Mouse (Mus musculus) kidney, postnatal 25 days (tissue): ENCODE measurements around the gene Clec16a.

Experiments
- DNase-seq, 2 experiments: peaks; one replicate each; pipeline ENCODE4 v3.0.0; 2021; ENCODE audit warnings: mixed read lengths in 2 of 2

Gene Clec16a

GRCm38 (mm10) chr16:10768821-10769220 lies 223.7 kb downstream of the Clec16a start:
- peak in 1 of 2 experiments; percentile 49 for DNase-seq

DNA sequence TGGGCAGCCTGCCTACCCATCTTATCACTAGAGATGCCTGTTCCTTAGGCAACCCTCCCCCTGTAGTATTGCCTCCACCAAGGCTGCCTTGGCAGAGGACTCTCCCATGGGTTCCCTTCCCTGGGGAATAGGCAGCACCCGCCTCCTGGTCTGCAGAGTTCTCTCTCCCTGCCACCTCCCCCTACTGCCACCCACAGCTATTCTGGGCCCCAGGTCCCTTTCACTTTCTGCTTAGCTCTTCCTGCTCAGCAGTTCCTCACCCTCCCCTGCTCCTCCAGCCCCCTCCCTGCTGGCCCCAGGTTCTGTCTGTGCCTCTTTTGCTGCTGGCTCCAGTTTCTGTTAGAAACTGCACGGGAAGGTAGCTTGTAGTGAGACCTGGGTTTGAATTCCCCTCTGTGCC lies 224.5 kb downstream of the Clec16a start:
- DNase-seq: no peak

- no peak for DNase-seq
Observed at GRCm38 (mm10) chr16:10770531-10771325, 225.6 kb downstream of the Clec16a start.

GRCm38 (mm10) chr16:10771769-10772510 lies 226.8 kb downstream of the Clec16a start:
- DNase-seq: no peak

- DNase-seq: no peak
Observed at GRCm38 (mm10) chr16:10773543-10773942, 228.4 kb downstream of the Clec16a start.

DNA sequence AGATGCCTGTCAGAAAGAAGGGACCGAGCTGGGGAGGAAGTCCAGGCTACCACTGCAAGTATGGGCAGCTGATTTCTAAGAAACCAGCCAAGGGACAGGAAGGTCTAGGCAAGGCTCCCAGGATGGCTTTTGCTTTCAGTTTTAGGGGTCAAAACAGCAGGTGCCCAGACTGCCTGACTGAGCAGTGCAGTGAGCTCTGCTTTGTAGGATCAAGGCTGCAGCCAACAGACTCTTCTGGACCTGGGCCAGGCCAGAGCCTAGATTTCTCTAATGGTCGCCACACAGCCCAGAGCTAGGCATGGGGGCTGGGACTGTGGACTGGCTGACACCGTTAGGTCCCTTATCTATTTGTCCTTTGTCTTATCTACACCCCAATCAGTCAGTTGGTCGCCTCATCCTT lies 229.6 kb downstream of the Clec16a start:
- DNase-seq: no peak

DNA sequence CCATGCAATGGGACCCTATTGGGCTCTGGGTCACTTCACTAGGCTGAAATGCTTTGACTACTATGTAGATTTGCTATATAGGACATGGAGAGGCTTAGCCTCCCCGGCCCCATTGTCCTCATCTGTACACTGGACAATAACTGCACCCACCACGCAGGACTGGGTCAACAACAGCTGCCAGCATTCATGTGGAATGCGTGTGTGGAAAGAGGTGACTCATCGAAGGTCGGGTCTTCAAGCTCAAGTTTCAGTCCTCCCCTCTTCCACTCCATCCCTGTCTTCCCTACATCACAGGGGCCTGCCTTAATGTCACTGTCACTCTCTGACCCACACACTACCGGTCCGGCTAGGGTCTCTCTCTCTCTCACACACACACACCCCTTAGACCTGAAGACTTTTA lies 231.2 kb downstream of the Clec16a start:
- DNase-seq: no peak

GRCm38 (mm10) chr16:10777579-10778160 lies 232.5 kb downstream of the Clec16a start:
- no peak for DNase-seq

DNA sequence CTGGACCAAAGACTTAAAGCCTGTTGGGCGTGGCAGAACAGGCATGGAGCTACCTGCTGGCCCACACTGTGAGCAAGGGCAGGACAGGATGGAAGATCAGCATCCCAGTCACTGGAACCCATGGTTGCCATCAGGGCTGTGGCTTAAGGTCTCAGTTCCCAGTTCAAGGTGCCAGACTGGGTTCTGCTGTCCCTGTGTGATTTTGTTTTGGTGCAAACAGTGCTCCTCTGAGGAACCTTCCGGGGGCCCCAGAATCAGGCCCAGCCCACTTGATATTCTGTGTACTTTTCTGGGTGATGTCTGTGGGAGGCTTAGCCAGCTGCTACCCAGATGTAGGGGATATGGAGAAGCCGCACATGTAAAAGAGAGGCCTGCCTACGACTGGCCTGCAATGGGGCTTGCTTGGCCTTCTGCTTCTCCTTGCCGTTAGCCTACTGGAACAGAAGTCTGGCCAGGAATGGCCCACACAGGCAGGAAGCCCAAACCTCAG lies 235.5 kb downstream of the Clec16a start:
- no peak for DNase-seq

- no peak for DNase-seq
Observed at GRCm38 (mm10) chr16:10781862-10782371, 236.8 kb downstream of the Clec16a start.

DNA sequence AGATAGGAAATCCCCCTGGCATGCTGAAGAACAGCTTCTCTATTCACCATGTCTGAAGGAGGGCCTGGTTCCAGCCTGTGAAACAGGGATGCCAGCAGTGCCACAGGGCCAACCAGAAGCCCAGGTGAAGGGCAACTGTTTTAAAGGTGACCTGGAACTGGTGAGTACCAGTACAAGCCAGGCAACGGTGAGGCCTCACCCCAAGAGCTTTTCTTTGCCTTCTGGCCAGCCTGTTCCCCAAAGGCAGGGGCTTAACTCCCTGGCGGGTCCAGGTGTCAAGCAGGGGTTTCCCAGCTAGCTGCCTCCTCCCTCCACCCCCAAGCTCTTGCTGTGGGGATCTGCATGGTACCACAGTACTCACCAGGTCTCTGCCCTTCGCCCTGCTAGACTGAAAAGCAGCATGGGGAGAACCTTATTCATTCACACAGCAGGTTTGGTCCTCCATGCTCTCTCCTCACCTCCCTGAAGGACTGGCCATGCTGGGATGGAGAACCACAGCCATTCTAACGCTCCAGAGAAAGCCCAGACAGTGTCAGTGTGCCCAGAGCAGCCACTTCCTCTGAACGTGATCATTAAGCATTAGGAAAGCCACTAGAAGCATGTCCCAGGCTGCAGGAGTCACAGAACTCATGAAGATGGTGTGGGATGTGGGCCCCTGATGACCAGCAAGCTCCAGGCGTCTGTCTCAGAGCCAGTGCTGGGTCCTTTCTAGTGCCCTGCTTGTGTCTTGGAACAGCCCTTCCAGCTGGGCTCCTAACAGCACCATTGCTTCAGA lies 237.4 kb downstream of the Clec16a start:
- DNase-seq: peak in 1 of 2 experiments; percentile 26

DNA sequence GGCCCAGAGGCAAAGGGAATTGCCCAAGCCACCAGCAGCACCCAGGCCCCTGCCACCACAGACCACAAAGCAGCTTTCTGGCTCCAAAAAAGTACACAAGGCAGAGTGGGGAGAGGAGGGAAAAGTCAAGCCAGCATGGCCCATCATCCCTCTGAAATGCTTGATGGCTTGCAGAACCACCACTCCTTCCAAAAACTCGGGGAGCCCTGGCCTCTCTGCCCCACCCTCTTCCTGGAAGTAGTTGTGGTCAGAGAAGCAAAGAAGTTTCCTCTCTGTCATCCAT lies 238.0 kb downstream of the Clec16a start:
- DNase-seq: no peak

GRCm38 (mm10) chr16:10783451-10783850 lies 238.3 kb downstream of the Clec16a start:
- no peak for DNase-seq

DNA sequence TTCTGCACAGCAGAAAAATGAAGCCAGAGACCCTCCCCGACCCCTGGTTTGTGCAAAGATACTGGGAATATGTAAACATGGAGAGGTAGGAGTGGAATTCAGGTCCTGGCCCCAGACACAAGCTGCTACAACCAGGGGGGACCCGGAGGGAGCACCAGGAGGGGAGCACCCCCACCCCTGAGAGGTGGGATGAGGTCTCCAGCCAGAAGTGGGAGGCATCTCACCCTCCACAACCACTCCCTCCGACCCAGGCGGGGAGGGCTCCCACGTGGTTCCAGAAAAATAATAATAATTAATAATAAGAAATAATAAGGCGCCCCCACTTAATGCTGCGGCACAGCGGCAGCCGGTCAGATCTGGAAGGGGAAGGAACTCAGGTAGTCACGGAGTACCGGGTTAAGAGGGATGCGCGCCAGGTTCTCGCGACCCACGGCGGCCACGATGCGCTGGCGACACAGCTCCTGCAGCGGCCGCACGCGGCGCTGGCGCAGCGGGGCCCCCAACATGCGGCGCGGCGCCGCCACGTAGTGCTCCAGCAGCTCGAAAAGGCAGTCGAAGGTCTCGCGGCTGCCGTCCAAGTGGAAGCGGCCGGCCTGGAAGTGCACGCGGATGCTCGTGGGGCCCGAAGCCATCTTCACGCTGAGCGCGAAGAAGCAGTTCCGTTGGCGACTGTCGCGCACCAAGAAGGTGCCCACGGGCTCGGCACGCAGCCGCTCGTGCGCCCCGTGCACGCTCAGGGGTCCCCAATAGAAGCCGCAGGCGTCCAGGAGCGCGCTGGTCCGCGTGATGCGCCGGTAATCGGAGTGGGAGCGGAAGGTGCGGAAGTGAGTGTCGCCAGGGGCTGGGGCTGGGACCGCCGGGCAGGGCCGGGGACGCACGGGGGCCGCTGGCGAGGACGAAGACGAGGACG lies 239.0 kb downstream of the Clec16a start:
- DNase-seq: peak; percentile 32 to 57

DNA sequence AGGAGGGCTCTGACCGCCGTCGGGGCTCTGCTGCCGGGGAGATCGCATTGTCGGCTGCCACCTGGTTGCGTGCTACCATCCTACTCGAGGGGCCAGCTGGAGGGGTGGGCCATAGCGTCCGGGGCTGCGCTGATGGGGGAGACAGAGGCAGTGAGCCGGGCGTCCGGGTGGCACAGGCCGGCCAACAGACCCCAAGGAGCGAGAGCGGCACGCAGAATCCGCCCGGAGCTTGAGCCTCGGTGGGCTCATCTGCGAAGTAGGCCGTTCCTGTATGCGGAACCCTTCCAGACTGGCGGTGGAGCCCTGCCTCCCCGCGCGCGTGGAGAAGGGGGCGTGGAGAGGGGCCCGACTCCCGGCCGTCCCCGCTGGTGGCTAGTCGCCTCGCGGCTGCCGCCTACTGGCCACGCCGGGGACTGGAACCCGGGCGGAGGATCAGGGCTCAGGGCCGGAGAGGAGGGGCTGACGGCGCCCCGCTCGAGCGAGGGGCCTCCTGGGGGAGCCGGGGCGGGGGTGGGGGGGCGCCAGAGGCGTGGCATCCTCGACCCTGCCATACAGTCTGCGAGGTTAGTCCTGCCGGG lies 239.7 kb downstream of the Clec16a start:
- peak; percentile 87 to 90 for DNase-seq

DNA sequence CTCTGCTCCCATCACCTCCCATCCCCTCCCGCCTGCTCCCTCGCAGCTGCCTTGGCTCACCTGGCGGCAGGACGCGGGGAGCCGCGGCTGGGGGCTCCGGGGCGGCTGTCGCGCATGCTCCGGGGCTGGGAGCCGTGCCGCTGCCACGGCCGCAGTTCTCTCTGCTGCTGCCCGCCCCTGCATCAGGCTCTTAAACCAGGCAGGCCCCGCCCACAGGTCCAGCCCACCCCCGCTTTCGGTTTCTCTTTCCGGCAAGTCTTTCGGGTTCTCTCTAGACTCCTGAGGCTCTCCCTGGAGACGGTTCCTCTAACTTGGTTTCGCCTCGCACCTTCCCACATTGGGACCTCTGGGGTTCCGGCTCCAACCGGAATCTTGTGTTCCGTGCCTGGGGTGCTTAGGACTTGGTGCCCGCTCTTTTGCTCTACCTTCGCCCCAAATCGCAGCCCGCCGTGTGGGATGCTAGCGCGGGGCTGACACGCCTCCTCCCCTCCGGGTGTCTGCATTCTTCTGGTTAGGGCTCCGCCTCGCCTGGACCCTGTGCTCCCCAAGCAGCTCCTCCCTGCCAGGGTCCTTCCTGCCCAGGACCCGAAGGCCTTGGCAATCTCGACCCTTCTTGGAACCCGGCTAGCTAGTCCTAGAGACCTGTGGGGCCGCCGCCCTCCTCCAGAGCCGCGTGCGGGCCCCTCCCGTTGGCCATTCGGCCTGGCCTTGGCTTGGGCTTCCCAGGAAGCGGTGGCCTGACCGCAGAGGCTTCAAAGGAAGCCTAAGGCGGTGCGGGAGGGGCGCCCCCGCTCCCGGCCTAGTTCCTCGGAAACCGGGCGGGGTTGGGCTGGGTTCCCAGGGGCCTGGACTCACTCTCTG lies 240.5 kb downstream of the Clec16a start, which contains the start of gene Socs1:
Socs1 (minus strand) TSS at position 166 of the 861 bp plus-strand sequence.
- DNase-seq: peak; percentile 92 to 94

- peak; percentile 90 for DNase-seq
Observed at GRCm38 (mm10) chr16:10786288-10786687, 241.1 kb downstream of the Clec16a start.

DNA sequence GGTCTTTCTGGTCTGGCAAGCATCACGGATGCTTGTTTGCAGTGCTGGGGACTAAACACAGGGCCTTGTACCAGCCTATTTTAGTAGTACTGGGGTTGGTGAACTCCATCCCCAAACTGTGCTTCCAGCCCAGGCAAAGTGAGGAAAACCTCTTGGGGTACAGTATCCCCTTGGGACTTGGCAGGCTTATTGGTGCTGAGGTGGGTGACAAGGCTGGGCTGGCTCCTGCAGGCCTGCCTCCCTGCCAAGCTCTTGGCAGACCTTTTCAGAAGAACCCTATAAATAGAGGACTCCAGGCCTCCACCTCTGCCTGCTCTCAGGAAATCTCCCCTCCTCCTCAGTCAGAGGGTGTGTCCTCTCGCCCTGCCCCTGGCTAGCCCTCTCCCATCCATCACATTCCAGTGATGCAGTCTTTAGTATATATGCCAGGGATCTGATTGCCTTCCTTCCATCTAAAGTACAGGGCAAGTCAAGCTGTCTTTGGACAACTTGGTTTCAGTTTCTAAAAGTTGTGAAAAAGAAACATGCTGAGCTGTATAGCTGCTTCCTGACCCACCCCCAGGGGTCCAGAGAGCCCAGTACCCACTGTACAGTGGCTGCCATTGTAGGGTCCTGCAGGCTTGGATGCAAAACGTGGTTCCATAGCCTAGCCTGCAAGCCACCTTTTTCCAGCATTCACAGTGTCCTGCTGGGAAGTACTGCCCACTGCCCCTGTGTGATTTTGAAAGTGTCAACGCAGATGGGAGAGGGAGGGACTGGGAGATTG lies 241.8 kb downstream of the Clec16a start:
- DNase-seq: no peak

DNA sequence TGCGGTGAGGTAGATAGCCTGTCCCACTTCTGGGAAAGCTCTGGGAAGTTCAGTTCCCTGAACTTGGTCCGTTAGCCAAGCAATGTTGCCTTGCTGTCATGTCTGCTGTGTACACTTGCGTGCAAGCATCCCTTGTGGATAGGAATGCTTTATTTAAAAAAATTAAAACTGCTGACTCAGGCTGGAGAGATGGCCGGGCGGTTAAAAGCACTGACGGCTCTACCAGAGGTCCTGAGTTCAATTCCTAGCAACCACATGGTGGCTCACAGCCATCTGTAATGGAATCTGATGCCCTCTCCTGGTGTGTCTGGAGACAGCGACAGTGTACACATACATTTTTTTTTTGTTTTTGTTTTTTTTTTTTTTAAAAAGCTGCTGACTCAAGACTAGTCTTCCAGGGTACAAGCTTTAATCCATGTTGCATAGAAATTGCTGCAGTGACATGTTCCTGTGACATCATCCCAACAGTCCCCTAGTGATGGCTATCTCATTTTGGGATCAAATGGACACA lies 242.5 kb downstream of the Clec16a start:
- no peak for DNase-seq
